Mouse (Mus musculus) heart, embryonic 14.5 days (tissue): ENCODE measurements around the gene Usp21. TPM values are rescaled to one million over a fixed set of nuclear protein-coding genes. Genes with fewer than 3 reads are reported as not detected.
"Not testable (repeated sequence)": the region's sequence is repeated elsewhere in the genome, so short reads cannot be mapped to it uniquely, and the experiment has no call there.

Experiments used
- ATAC-seq: fragments of 200-750 bp; cut with Nextera tagmentation; 2 replicates; pipeline ENCODE4 v1.8.0; 2017; ENCODE audit warnings: low read depth, moderate TSS enrichment; ENCODE audit not compliant: insufficient number of reproducible peaks, insufficient read depth, low FRiP score
- H3K27ac ChIP-seq, 2 experiments: fragments of 200-500 bp in 1 of 2; fragments of 300-500 bp in 1 of 2; sonication (generic) in 1 of 2; replicated peaks in 1 of 2; 2 replicates each; pipeline ENCODE4 v1.5.1; 2012 to 2014; ENCODE audit warnings: low read depth in 2 of 2, low read length in 2 of 2, control low read depth in 1 of 2, mild to moderate bottlenecking in 1 of 2, mixed read lengths in 1 of 2; ENCODE audit not compliant: control insufficient read depth in 1 of 2, insufficient read depth in 1 of 2
- H3K27me3 ChIP-seq: fragments of 300-500 bp; sonication (generic); 2 replicates; pipeline ENCODE4 v1.6.1; 2014; ENCODE audit warnings: mild to moderate bottlenecking, low read length, control low read depth; ENCODE audit not compliant: control insufficient read depth, insufficient read depth
- H3K36me3 ChIP-seq: fragments of 300-500 bp; sonication (generic); 2 replicates; pipeline ENCODE4 v1.6.1; 2014; ENCODE audit warnings: mild to moderate bottlenecking, control low read depth, low read length, mixed read lengths; ENCODE audit not compliant: control insufficient read depth, insufficient read depth
- H3K4me1 ChIP-seq, 2 experiments: fragments of 200-500 bp in 1 of 2; fragments of 300-500 bp in 1 of 2; sonication (generic) in 1 of 2; 2 replicates each; pipeline ENCODE4 v1.6.1; 2012 to 2014; ENCODE audit warnings: low read length in 2 of 2, control low read depth in 1 of 2, mixed read lengths in 1 of 2; ENCODE audit not compliant: control insufficient read depth in 2 of 2, insufficient read depth in 2 of 2
- H3K4me2 ChIP-seq: fragments of 300-500 bp; sonication (generic); 2 replicates; pipeline ENCODE4 v1.6.1; 2014; ENCODE audit warnings: mild to moderate bottlenecking, low read length
- H3K4me3 ChIP-seq, 2 experiments: fragments of 200-500 bp in 1 of 2; fragments of 300-500 bp in 1 of 2; sonication (generic) in 1 of 2; 2 replicates each; pipeline ENCODE4 v1.5.1; 2012 to 2014; ENCODE audit warnings: low read length in 2 of 2, mild to moderate bottlenecking in 2 of 2, control low read depth in 1 of 2, low read depth in 1 of 2, moderate library complexity in 1 of 2; ENCODE audit not compliant: control insufficient read depth in 1 of 2, insufficient read depth in 1 of 2
- H3K9ac ChIP-seq: fragments of 300-500 bp; sonication (generic); 2 replicates; pipeline ENCODE4 v1.6.1; 2014; ENCODE audit warnings: mild to moderate bottlenecking, low read length
- H3K9me3 ChIP-seq: fragments of 300-500 bp; sonication (generic); 2 replicates; pipeline ENCODE4 v1.6.1; 2016; ENCODE audit warnings: low read length, control low read depth; ENCODE audit not compliant: control insufficient read depth
- WGBS: fragments of 180-500 bp; shearing (Covaris S2); extraction: QIAGEN DNeasy Blood & Tissue Kit; methylation state at CpG from one replicate; pipeline ENCODE4 v1.1.7; 2014; 5-methylcytosine and 5-hydroxymethylcytosine counted together
- polyA plus RNA-seq: library from polyadenylated mRNA; unstranded; fragments of >200 nt; fragmentation: Nextera tagmentation; extraction: Ambion mirVana; gene quantifications from 2 replicates; pipeline ENCODE4 v1.2.1, GENCODE M21; 2014

The Usp21 gene
- polyA plus RNA-seq, 1 experiment from 2014 or later, result 45.5 TPM

GRCm38 (mm10) chr1:171322012-171322411 is 34.2 kb upstream of the Usp21 start:
- Histone ChIP-seq H3K4me1 (no peaks in the 10 kb centered on the region), H3K27ac (no peak overlapping the region), H3K9ac (no peak overlapping the region), H3K4me3 (no peak overlapping the region), H3K27me3 (no peaks in the 10 kb centered on the region), H3K9me3 (no peaks in the 10 kb centered on the region), H3K4me2 (no peak overlapping the region), H3K36me3 (peaks cover 8% of the 10 kb centered on the region; the same call in 1 of the 2 replicates)
- ATAC-seq, result no peak
- 80% methylated on average over 1 of the region's 1 CpGs for WGBS

- no peak for ATAC-seq
- H3K4me3 ChIP-seq, result no peak overlapping the region
- no peak overlapping the region for H3K9ac ChIP-seq
- no peaks in the 10 kb centered on the region for H3K9me3 ChIP-seq
- no peaks in the 10 kb centered on the region for H3K27me3 ChIP-seq
- H3K4me2 ChIP-seq, result no peak overlapping the region
- no peak overlapping the region for H3K27ac ChIP-seq
- peaks cover 8% of the 10 kb centered on the region; the same call in 1 of the 2 replicates for H3K36me3 ChIP-seq
- H3K4me1 ChIP-seq, result no peaks in the 10 kb centered on the region
Observed at GRCm38 (mm10) chr1:171321415-171321814, 33.6 kb upstream of the Usp21 start.

- 20% methylated on average over 5 of the region's 5 CpGs for WGBS
- Histone ChIP-seq H3K9ac (peak overlapping the region; percentile 56; the same call in 1 of the 2 replicates), H3K27me3 (no peaks in the 10 kb centered on the region), H3K4me2 (peak overlapping the region; percentile 59), H3K9me3 (no peaks in the 10 kb centered on the region), H3K36me3 (no peaks in the 10 kb centered on the region), H3K27ac (no peak overlapping the region), H3K4me1 (no peaks in the 10 kb centered on the region), H3K4me3 (peak overlapping the region; percentile 16 to 19)
- no peak for ATAC-seq
Observed at GRCm38 (mm10) chr1:171320151-171320550, 32.4 kb upstream of the Usp21 start.

GRCm38 (mm10) chr1:171319748-171320147 is 32.0 kb upstream of the Usp21 start:
- Histone ChIP-seq H3K4me1 (no peaks in the 10 kb centered on the region), H3K4me3 (peak overlapping the region; percentile 16 to 19), H3K9ac (peak overlapping the region; percentile 56; the same call in 1 of the 2 replicates), H3K9me3 (no peaks in the 10 kb centered on the region), H3K27me3 (no peaks in the 10 kb centered on the region), H3K27ac (no peak overlapping the region), H3K4me2 (peak overlapping the region; percentile 59), H3K36me3 (no peaks in the 10 kb centered on the region)
- WGBS, result 18% methylated on average over 7 of the region's 7 CpGs
- no peak for ATAC-seq

GRCm38 (mm10) chr1:171309321-171309720 is 21.5 kb upstream of the Usp21 start:
- Histone ChIP-seq H3K4me1 (no peaks in the 10 kb centered on the region), H3K36me3 (no peaks in the 10 kb centered on the region), H3K27me3 (no peaks in the 10 kb centered on the region), H3K4me3 (no peak overlapping the region), H3K9ac (no peak overlapping the region), H3K4me2 (no peak overlapping the region), H3K9me3 (no peaks in the 10 kb centered on the region), H3K27ac (no peak overlapping the region)
- ATAC-seq, result no peak
- 72% methylated on average over 2 of the region's 2 CpGs for WGBS

GRCm38 (mm10) chr1:171306157-171306556 is 18.4 kb upstream of the Usp21 start:
- ATAC-seq, H3K4me2 ChIP-seq, H3K4me3 ChIP-seq, H3K27ac ChIP-seq, H3K27me3 ChIP-seq, H3K4me1 ChIP-seq, H3K9ac ChIP-seq, H3K36me3 ChIP-seq, H3K9me3 ChIP-seq: not testable (repeated sequence)
- 73% methylated on average over 5 of the region's 5 CpGs for WGBS

GRCm38 (mm10) chr1:171298226-171298625 is 10.4 kb upstream of the Usp21 start:
- ATAC-seq, result no peak
- Histone ChIP-seq H3K4me3 (no peak overlapping the region), H3K4me1 (peaks cover 0 to 5% of the 10 kb centered on the region in 2 experiments; a peak in 2 of 4 replicates), H3K36me3 (no peaks in the 10 kb centered on the region), H3K4me2 (no peak overlapping the region), H3K9ac (no peak overlapping the region), H3K27ac (no peak overlapping the region), H3K9me3 (no peaks in the 10 kb centered on the region), H3K27me3 (peaks cover 12% of the 10 kb centered on the region)
- WGBS, result 46% methylated on average over 3 of the region's 3 CpGs

GRCm38 (mm10) chr1:171295063-171295402 is 7.2 kb upstream of the Usp21 start:
- Histone ChIP-seq H3K27ac (peak overlapping the region; percentile 93 to 97), H3K4me1 (peaks cover 0 to 5% of the 10 kb centered on the region in 2 experiments; a peak in 2 of 4 replicates), H3K9ac (peak overlapping the region; percentile 93), H3K27me3 (peaks cover 12% of the 10 kb centered on the region), H3K36me3 (peaks cover under 1% of the 10 kb centered on the region), H3K4me2 (peak overlapping the region; percentile 65), H3K9me3 (no peaks in the 10 kb centered on the region), H3K4me3 (peak overlapping the region; percentile 85 to 99)
- 18% methylated on average over 3 of the region's 3 CpGs for WGBS
- no peak for ATAC-seq
